Mouse (Mus musculus) heart, postnatal 0 days (tissue): ENCODE results near the gene Phlda1.

ENCODE experiments used
- CTCF ChIP-seq: IDR thresholded peaks from 2 replicates; pipeline ENCODE4 v1.5.1; 2016; ENCODE audit warnings: antibody characterized with exemption, control low read depth, low read depth
- EP300 ChIP-seq: IDR thresholded peaks from 2 replicates; pipeline ENCODE4 v1.6.1; 2016; ENCODE audit warnings: antibody characterized with exemption, low read depth

DNA sequence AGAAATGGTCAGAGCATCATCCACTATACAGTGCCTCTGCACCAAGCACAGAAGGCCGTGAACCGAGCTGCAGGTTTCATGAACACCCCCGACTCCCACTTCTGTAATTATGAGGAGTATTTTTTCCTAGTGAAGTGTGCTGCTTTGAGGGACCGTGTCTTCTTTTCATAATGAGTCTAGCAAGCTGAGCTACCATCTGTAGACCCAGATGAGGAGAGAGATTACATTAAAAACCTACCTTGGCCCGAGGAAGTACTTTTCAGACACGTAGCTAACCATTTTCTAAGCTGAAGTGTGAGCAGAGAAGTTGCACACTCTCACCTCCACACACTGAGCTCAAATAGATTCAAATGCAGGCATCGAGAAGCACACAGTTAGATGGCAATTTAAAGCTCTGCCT, 37.0 kb downstream of the Phlda1 start:
- TF ChIP-seq CTCF: no peak
- TF ChIP-seq EP300: no peak
